Mouse (Mus musculus): ENCODE measurements around the gene Ddx23.

DNA sequence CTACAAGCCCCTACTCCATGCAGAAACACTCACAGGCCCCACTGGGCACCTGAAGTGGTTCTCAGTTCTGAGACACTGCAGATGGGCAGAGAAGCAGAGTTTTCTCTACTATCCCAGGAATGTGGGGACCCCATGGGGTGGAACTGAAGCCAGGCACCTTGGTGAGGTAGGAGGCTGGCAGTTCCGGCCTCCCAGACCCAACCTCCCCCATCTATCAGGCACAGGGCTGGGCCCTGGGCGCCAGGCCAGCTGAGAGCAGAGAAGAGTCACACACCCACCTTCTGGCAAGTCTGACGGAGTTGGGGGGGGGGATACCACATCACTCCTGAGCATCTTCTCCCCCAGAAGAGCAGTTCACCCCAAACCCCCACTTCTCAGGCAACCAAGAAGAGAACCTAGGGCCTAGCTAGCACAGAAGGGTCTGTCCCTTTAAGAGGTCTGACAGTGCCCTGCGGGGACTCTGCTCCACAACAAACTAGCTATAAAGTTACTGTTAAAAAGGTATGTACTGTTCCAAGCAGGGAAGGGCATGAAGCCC lies 59.7 kb downstream of the Ddx23 start:
- TF ChIP-seq RAD21 (IDR thresholded peaks at IDR 0.05; ENCODE audit: low read depth, low read length) (no peak), CTCF (IDR thresholded peaks at IDR 0.05 in 2 of 3, conservative IDR thresholded peaks at IDR 0.05 in 1 of 3; ENCODE audit: control insufficient read depth in 1 of 3, insufficient read depth in 1 of 3, low read depth in 2 of 3, low read length in 3 of 3, poor library complexity in 1 of 3, severe bottlenecking in 1 of 3) (no peak), TBP (IDR thresholded peaks at IDR 0.05; ENCODE audit: low read depth, low read length) (peak; percentile 50; the same call in 1 of the 2 replicates), HCFC1 (IDR thresholded peaks at IDR 0.05; ENCODE audit: low read depth, low read length) (peak; percentile 54; the same call in 1 of the 2 replicates), BHLHE40 (IDR thresholded peaks at IDR 0.05; ENCODE audit: borderline replicate concordance, low read depth, low read length) (0 out of 2 replicates have a peak, but pooled peaks have one; percentile 19), TCF12 (IDR thresholded peaks at IDR 0.05; ENCODE audit: low read depth, low read length) (peak; percentile 84), ETS1 (IDR thresholded peaks at IDR 0.05; ENCODE audit: low read depth, low read length) (peak; percentile 97), POLR2A (IDR thresholded peaks at IDR 0.05; ENCODE audit: control insufficient read depth in 1 of 2, insufficient read depth in 1 of 2, low read depth in 1 of 2, low read length in 2 of 2, poor library complexity in 1 of 2) (peak in 1 of 2 experiments; percentile 51; a peak in 2 of 4 replicates), TAL1 (IDR thresholded peaks at IDR 0.05; ENCODE audit: low read length) (peak; percentile 30; the same call in 1 of the 2 replicates), GABPA (IDR thresholded peaks at IDR 0.05; ENCODE audit: low read depth, low read length) (no peak), SMC3 (IDR thresholded peaks at IDR 0.05; ENCODE audit: low read depth, low read length) (peak; percentile 4; the same call in 1 of the 2 replicates)

Data from MEL (cell line).